Mouse (Mus musculus): Measurements from ENCODE around the gene Nudcd2. TPM values are rescaled to one million over a fixed set of nuclear protein-coding genes. Genes with fewer than 3 reads are reported as not detected.

Gene Nudcd2
- polyA plus RNA-seq, 1 experiment = 26.4 TPM

GRCm38 (mm10) chr11:40713858-40714257, 19.6 kb upstream of the Nudcd2 start:
- H3K4me1 ChIP-seq (ENCODE audit: control insufficient read depth, insufficient read depth, low read length) = no peaks in the 10 kb centered on the region; the same call in 1 of the 2 replicates
- no peak for TF ChIP-seq CTCF (IDR thresholded peaks at IDR 0.05; ENCODE audit: extremely low read depth, insufficient read depth, low read length)
- TF ChIP-seq POLR2A (IDR thresholded peaks at IDR 0.05; ENCODE audit: extremely low read depth, insufficient read depth, low read length) = no peak
- H3K27ac ChIP-seq (ENCODE audit: insufficient read depth, low read length) = no peak overlapping the region
- no peak overlapping the region for H3K4me3 ChIP-seq (ENCODE audit: insufficient read depth, low read length)

GRCm38 (mm10) chr11:40715524-40715923, 17.9 kb upstream of the Nudcd2 start:
- Histone ChIP-seq H3K27ac (ENCODE audit: insufficient read depth, low read length) (no peak overlapping the region), H3K4me1 (ENCODE audit: control insufficient read depth, insufficient read depth, low read length) (no peaks in the 10 kb centered on the region; the same call in 1 of the 2 replicates), H3K4me3 (ENCODE audit: insufficient read depth, low read length) (no peak overlapping the region)
- TF ChIP-seq CTCF (IDR thresholded peaks at IDR 0.05; ENCODE audit: extremely low read depth, insufficient read depth, low read length) (no peak), POLR2A (IDR thresholded peaks at IDR 0.05; ENCODE audit: extremely low read depth, insufficient read depth, low read length) (no peak)

- H3K27ac ChIP-seq (ENCODE audit: insufficient read depth, low read length) = no peak overlapping the region
- no peaks in the 10 kb centered on the region; the same call in 1 of the 2 replicates for H3K4me1 ChIP-seq (ENCODE audit: control insufficient read depth, insufficient read depth, low read length)
- H3K4me3 ChIP-seq (ENCODE audit: insufficient read depth, low read length) = no peak overlapping the region
- TF ChIP-seq CTCF (IDR thresholded peaks at IDR 0.05; ENCODE audit: extremely low read depth, insufficient read depth, low read length) (no peak), POLR2A (IDR thresholded peaks at IDR 0.05; ENCODE audit: extremely low read depth, insufficient read depth, low read length) (no peak)
Measured at GRCm38 (mm10) chr11:40718324-40718723, 15.1 kb upstream of the Nudcd2 start.

- Histone ChIP-seq H3K4me1 (ENCODE audit: control insufficient read depth, insufficient read depth, low read length) (no peaks in the 10 kb centered on the region; the same call in none of the 2 replicates), H3K4me3 (ENCODE audit: insufficient read depth, low read length) (no peak overlapping the region; the same call in 1 of the 2 replicates), H3K27ac (ENCODE audit: insufficient read depth, low read length) (no peak overlapping the region)
- TF ChIP-seq POLR2A (IDR thresholded peaks at IDR 0.05; ENCODE audit: extremely low read depth, insufficient read depth, low read length) (no peak), CTCF (IDR thresholded peaks at IDR 0.05; ENCODE audit: extremely low read depth, insufficient read depth, low read length) (no peak)
Measured at GRCm38 (mm10) chr11:40732997-40733338, 499 bp upstream of the Nudcd2 start.

- H3K27ac ChIP-seq (ENCODE audit: insufficient read depth, low read length) = 0 out of 2 replicates have a peak overlapping the region, but pooled peaks have one; percentile 2
- peak overlapping the region; percentile 66 for H3K4me3 ChIP-seq (ENCODE audit: insufficient read depth, low read length)
- TF ChIP-seq POLR2A (IDR thresholded peaks at IDR 0.05; ENCODE audit: extremely low read depth, insufficient read depth, low read length) (no peak), CTCF (IDR thresholded peaks at IDR 0.05; ENCODE audit: extremely low read depth, insufficient read depth, low read length) (no peak)
- H3K4me1 ChIP-seq (ENCODE audit: control insufficient read depth, insufficient read depth, low read length) = no peaks in the 10 kb centered on the region; the same call in none of the 2 replicates
Measured at GRCm38 (mm10) chr11:40734251-40734752, 835 bp downstream of the Nudcd2 start.

- Histone ChIP-seq H3K4me1 (ENCODE audit: control insufficient read depth, insufficient read depth, low read length) (no peaks in the 10 kb centered on the region; the same call in none of the 2 replicates), H3K4me3 (ENCODE audit: insufficient read depth, low read length) (no peak overlapping the region), H3K27ac (ENCODE audit: insufficient read depth, low read length) (no peak overlapping the region)
- TF ChIP-seq POLR2A (IDR thresholded peaks at IDR 0.05; ENCODE audit: extremely low read depth, insufficient read depth, low read length) (no peak), CTCF (IDR thresholded peaks at IDR 0.05; ENCODE audit: extremely low read depth, insufficient read depth, low read length) (no peak)
Measured at GRCm38 (mm10) chr11:40737369-40737768, 3.9 kb downstream of the Nudcd2 start.

GRCm38 (mm10) chr11:40741605-40742262, 8.3 kb downstream of the Nudcd2 start:
- no peak overlapping the region for H3K4me3 ChIP-seq (ENCODE audit: insufficient read depth, low read length)
- TF ChIP-seq CTCF (IDR thresholded peaks at IDR 0.05; ENCODE audit: extremely low read depth, insufficient read depth, low read length) (no peak), POLR2A (IDR thresholded peaks at IDR 0.05; ENCODE audit: extremely low read depth, insufficient read depth, low read length) (no peak)
- no peak overlapping the region for H3K27ac ChIP-seq (ENCODE audit: insufficient read depth, low read length)
- H3K4me1 ChIP-seq (ENCODE audit: control insufficient read depth, insufficient read depth, low read length) = no peaks in the 10 kb centered on the region

- Histone ChIP-seq H3K4me1 (ENCODE audit: control insufficient read depth, insufficient read depth, low read length) (no peaks in the 10 kb centered on the region), H3K27ac (ENCODE audit: insufficient read depth, low read length) (no peak overlapping the region), H3K4me3 (ENCODE audit: insufficient read depth, low read length) (no peak overlapping the region)
- TF ChIP-seq CTCF (IDR thresholded peaks at IDR 0.05; ENCODE audit: extremely low read depth, insufficient read depth, low read length) (no peak), POLR2A (IDR thresholded peaks at IDR 0.05; ENCODE audit: extremely low read depth, insufficient read depth, low read length) (no peak)
Measured at GRCm38 (mm10) chr11:40744348-40744747, 10.9 kb downstream of the Nudcd2 start.

- H3K4me3 ChIP-seq (ENCODE audit: insufficient read depth, low read length) = no peak overlapping the region
- no peak overlapping the region for H3K27ac ChIP-seq (ENCODE audit: insufficient read depth, low read length)
- TF ChIP-seq POLR2A (IDR thresholded peaks at IDR 0.05; ENCODE audit: extremely low read depth, insufficient read depth, low read length) = no peak
- TF ChIP-seq CTCF (IDR thresholded peaks at IDR 0.05; ENCODE audit: extremely low read depth, insufficient read depth, low read length) = no peak
- no peaks in the 10 kb centered on the region for H3K4me1 ChIP-seq (ENCODE audit: control insufficient read depth, insufficient read depth, low read length)
Measured at GRCm38 (mm10) chr11:40746361-40746760, 12.9 kb downstream of the Nudcd2 start.

GRCm38 (mm10) chr11:40747716-40748115, 14.2 kb downstream of the Nudcd2 start:
- Histone ChIP-seq H3K4me3 (ENCODE audit: insufficient read depth, low read length) (no peak overlapping the region), H3K4me1 (ENCODE audit: control insufficient read depth, insufficient read depth, low read length) (no peaks in the 10 kb centered on the region), H3K27ac (ENCODE audit: insufficient read depth, low read length) (no peak overlapping the region)
- TF ChIP-seq POLR2A (IDR thresholded peaks at IDR 0.05; ENCODE audit: extremely low read depth, insufficient read depth, low read length) = 0 out of 2 replicates have a peak, but pooled peaks have one; percentile 13
- no peak for TF ChIP-seq CTCF (IDR thresholded peaks at IDR 0.05; ENCODE audit: extremely low read depth, insufficient read depth, low read length)
